Mouse (Mus musculus) liver, postnatal 0 days (tissue): ENCODE measurements around the gene Mettl25.

Experiments used
- CTCF ChIP-seq: sonication (generic); IDR thresholded peaks from 2 replicates; pipeline ENCODE4 v1.5.1; 2016; ENCODE audit warnings: antibody characterized with exemption, low read depth
- EP300 ChIP-seq: IDR thresholded peaks from 2 replicates; pipeline ENCODE4 v1.6.1; 2016; ENCODE audit warnings: antibody characterized with exemption, low read depth, mild to moderate bottlenecking

GRCm38 (mm10) chr10:105867312-105867711 lies 26.1 kb upstream of the Mettl25 start:
- TF ChIP-seq EP300: no peak
- peak; percentile 46 for TF ChIP-seq CTCF
